Mouse (Mus musculus) mouse trophoblast stem cell (cell line): ENCODE data around the gene Sh3gl1.
"Not testable (repeated sequence)": the region's sequence is repeated elsewhere in the genome, so short reads cannot be mapped to it uniquely, and the experiment has no call there.

Source experiments
- in situ Hi-C, 2 experiments: fragments of 300-500 bp; cut with MseI, MboI; formaldehyde crosslinking; loops; 2 replicates in 1 of 2; 3 replicates in 1 of 2; pipeline ENCODE4 v1.15.1; 2025

Sh3gl1 gene

DNA sequence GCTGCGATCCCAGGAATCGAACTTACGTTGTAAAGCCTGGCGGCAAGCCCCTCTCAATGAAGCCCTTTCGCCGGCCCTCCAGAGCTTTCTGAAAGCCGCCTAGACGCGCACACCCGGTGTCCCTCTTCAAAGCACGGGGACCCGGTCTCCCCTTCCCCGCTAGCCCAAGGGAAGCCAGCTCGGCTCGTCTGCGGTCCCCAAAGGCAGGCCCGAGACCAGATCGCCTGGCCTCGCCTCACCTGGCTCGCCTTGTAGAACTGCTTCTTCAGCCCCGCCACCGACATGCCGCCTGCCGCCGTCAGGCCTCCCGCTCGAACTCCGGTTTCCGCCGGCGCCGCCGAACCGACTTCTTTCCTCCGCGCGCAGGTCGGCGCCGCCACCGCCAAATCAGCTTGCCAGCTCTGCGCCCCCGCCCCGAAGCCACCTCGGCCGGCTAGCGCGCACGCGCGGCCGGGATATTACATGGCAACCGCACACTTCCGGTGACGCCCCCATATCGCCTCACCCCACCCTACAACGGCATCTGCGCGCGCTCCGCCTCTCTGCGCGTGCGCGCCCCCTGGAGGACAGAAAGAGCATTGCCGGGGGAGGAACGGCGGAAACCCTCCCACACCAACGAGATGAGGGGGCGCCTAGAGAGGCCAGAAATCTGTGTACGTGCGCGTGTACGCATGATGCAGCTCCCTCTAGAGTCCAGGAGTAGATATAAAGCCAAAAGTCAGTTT is at the start of gene Sh3gl1:
Sh3gl1 (minus strand) TSS at position 460 of the 725 bp plus-strand sequence.
- in situ Hi-C loops, result no loop called here

- in situ Hi-C loops, result no loop called here
Measured at GRCm38 (mm10) chr17:56080781-56081585, 44.5 kb upstream of the Sh3gl1 start.

GRCm38 (mm10) chr17:56079921-56080320 is 43.5 kb upstream of the Sh3gl1 start:
- in situ Hi-C loops, result no loop called here

DNA sequence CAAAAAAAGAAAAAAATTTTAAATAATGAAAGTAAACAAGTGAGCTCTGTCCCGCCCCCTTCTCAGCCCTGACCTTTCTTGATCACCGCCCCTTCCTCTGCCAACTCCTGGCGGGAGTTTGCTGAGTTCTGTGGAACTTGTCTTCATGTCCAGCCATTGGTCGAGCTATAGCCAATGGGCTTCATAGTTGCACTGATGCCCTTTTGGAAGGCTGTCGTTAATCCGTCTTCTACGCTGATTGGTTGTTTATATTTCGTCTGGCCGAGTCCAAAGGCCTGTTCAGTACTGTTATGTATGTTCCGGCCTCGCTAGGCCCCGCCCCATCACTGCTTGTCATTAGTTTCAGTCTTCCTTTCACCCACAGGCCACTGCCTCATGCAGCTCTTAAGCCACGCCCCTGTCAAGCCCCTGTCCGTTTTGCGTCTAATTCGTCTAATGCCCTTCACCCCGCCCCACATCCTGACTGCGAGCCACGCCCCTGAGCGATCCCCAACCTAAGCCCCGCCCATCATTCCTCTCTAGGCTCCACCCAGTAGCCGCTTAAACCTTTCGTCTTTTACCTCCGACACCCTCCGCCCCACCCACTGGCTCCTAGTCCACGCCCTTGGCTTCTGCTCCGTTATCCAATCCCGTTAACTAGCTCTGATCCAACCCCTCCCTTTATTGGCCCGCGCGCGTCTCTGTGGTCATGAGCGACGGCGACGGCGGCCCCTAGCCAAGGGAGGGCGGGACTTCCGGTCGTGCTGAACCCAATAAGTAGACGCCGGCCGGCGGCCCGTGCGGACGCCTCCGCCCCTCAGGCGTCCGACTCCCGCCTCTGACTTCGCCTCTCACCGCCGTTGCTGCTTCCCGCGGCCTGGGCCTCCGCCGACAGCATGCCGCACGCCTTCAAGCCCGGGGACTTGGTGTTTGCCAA is 42.7 kb upstream of the Sh3gl1 start, which contains the start of gene Hdgfl2:
Hdgfl2 (plus strand) TSS at position 755 of the 916 bp plus-strand sequence.
- in situ Hi-C loops, result no loop called here

GRCm38 (mm10) chr17:56078361-56078760 is 41.9 kb upstream of the Sh3gl1 start:
- in situ Hi-C loops, result not testable (repeated sequence)

GRCm38 (mm10) chr17:56077523-56077922 is 41.1 kb upstream of the Sh3gl1 start:
- in situ Hi-C loops, result no loop called here

- in situ Hi-C loops, result no loop called here
Measured at GRCm38 (mm10) chr17:56074827-56075208, 38.4 kb upstream of the Sh3gl1 start, which contains the start of gene Ubxn6. Gene Ubxn6, minus strand, starts transcription at chr17:56075028.

DNA sequence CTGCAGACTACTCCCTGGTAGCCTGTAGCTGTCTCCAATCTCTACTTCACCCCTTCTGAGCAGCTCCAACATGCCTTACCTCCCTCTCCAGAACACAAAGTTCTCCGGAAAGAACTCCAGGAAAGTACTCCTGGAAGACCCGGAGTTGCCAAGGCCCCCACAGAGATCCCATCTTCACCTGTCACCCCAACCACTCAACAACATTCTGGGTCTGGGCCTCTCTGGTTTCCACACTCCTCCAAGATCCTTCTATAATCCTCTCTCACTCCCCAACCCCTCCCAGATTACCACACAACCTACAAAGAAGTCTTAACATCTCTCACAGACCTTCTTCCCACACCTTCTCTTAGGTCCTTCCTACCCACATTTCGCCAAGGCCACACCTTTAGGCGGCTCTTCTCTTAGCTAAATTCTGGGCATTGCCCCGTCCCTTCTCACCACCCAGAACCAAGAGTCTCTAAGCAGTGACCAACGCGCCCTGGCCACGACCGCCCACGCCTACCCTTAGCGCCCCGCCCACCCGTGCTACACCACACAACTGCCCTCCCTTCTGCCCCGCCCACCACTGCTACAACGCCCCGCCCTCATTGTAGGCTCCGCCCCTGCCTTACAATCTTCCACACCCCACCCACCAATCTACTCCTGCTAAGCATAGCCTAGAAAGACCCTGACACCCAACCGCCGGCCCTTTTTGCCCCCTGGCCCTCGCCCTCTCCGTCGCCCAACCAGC is 37.8 kb upstream of the Sh3gl1 start:
- in situ Hi-C loops, result no loop called here

DNA sequence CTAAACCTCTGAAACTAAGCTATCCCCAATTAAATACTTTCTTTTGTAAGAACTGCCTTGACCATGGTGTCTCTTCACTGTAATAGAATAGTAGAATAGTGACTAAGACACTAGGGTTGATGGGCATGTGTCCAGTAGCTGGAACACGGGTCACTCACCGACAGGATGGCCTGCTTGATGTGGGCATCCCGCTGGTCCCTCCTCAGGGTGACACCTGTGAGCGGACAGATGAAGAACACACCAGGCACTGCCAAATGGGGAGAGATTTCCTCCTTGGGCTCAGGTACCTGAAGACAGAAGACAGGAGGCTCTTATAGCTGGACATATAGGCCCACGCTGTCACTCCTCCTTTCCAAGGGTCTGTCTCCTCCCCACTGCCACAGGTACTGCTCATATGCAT is 35.8 kb upstream of the Sh3gl1 start:
- in situ Hi-C loops, result no loop called here

GRCm38 (mm10) chr17:56071126-56071525 is 34.7 kb upstream of the Sh3gl1 start:
- in situ Hi-C loops, result no loop called here

GRCm38 (mm10) chr17:56069066-56069465 is 32.6 kb upstream of the Sh3gl1 start:
- in situ Hi-C loops, result no loop called here

GRCm38 (mm10) chr17:56066451-56066850 is 30.0 kb upstream of the Sh3gl1 start:
- in situ Hi-C loops, result no loop called here

- in situ Hi-C loops, result not testable (repeated sequence)
Measured at GRCm38 (mm10) chr17:56065715-56066114, 29.3 kb upstream of the Sh3gl1 start.

DNA sequence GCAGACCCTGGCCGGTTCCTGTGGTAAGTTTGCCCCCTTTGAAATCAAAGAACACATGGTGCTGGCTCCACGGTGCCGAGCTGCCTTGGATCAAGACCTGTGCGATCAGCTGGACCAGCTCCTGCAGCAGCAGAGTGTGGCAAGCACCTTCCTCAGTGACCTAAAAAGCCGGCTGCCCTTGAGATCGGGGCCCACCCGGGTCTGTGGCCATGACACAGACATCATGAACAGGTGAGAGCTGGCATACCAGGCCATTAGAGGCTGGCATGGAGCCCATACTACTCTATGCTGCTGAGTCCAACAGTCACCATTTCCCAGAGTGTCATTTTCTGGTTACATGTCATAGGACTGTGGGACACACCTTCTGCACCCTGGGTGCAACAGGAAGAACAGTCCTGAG is 25.6 kb upstream of the Sh3gl1 start:
- in situ Hi-C loops, result no loop called here

- in situ Hi-C loops, result no loop called here
Measured at GRCm38 (mm10) chr17:56057381-56058120, 21.1 kb upstream of the Sh3gl1 start.

GRCm38 (mm10) chr17:56055945-56056678 is 19.7 kb upstream of the Sh3gl1 start:
- in situ Hi-C loops, result no loop called here

DNA sequence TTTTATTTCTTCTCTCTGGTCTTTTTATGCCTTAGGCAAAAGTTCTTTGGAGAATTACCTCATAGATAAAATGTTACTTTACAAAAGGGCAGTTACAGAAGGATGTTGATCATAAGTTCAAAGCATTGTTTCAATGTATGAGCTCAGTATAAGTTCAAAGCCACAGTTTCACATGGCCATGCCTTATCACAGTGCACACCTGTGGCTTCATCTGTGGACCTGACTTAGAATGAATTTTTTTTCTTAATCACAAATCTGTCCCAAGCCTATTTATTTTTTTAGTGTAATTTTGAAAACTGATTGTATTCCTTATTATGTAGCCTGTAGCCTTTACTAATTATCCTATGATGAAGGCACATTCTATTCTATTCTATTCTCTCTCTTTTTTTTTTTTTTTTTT is 18.5 kb upstream of the Sh3gl1 start:
- in situ Hi-C loops, result no loop called here

GRCm38 (mm10) chr17:56051369-56051768 is 14.9 kb upstream of the Sh3gl1 start:
- in situ Hi-C loops, result no loop called here

- in situ Hi-C loops, result no loop called here
Measured at GRCm38 (mm10) chr17:56040857-56041163, 4.4 kb upstream of the Sh3gl1 start.
